Mouse (Mus musculus) heart, embryonic 14.5 days (tissue): ENCODE results near the gene Duxf3. TPM values are rescaled to one million over a fixed set of nuclear protein-coding genes. Genes with fewer than 3 reads are reported as not detected.

ENCODE experiments used
- ATAC-seq: fragments of 200-750 bp; cut with Nextera tagmentation; 2 replicates; pipeline ENCODE4 v1.8.0; 2017; ENCODE audit warnings: low read depth, moderate TSS enrichment; ENCODE audit not compliant: insufficient number of reproducible peaks, insufficient read depth, low FRiP score
- H3K27ac ChIP-seq, 2 experiments: fragments of 200-500 bp in 1 of 2; fragments of 300-500 bp in 1 of 2; sonication (generic) in 1 of 2; replicated peaks in 1 of 2; 2 replicates each; pipeline ENCODE4 v1.5.1; 2012 to 2014; ENCODE audit warnings: low read depth in 2 of 2, low read length in 2 of 2, control low read depth in 1 of 2, mild to moderate bottlenecking in 1 of 2, mixed read lengths in 1 of 2; ENCODE audit not compliant: control insufficient read depth in 1 of 2, insufficient read depth in 1 of 2
- H3K27me3 ChIP-seq: fragments of 300-500 bp; sonication (generic); 2 replicates; pipeline ENCODE4 v1.6.1; 2014; ENCODE audit warnings: mild to moderate bottlenecking, low read length, control low read depth; ENCODE audit not compliant: control insufficient read depth, insufficient read depth
- H3K36me3 ChIP-seq: fragments of 300-500 bp; sonication (generic); 2 replicates; pipeline ENCODE4 v1.6.1; 2014; ENCODE audit warnings: mild to moderate bottlenecking, control low read depth, low read length, mixed read lengths; ENCODE audit not compliant: control insufficient read depth, insufficient read depth
- H3K4me1 ChIP-seq, 2 experiments: fragments of 200-500 bp in 1 of 2; fragments of 300-500 bp in 1 of 2; sonication (generic) in 1 of 2; 2 replicates each; pipeline ENCODE4 v1.6.1; 2012 to 2014; ENCODE audit warnings: low read length in 2 of 2, control low read depth in 1 of 2, mixed read lengths in 1 of 2; ENCODE audit not compliant: control insufficient read depth in 2 of 2, insufficient read depth in 2 of 2
- H3K4me2 ChIP-seq: fragments of 300-500 bp; sonication (generic); 2 replicates; pipeline ENCODE4 v1.6.1; 2014; ENCODE audit warnings: mild to moderate bottlenecking, low read length
- H3K4me3 ChIP-seq, 2 experiments: fragments of 200-500 bp in 1 of 2; fragments of 300-500 bp in 1 of 2; sonication (generic) in 1 of 2; 2 replicates each; pipeline ENCODE4 v1.5.1; 2012 to 2014; ENCODE audit warnings: low read length in 2 of 2, mild to moderate bottlenecking in 2 of 2, control low read depth in 1 of 2, low read depth in 1 of 2, moderate library complexity in 1 of 2; ENCODE audit not compliant: control insufficient read depth in 1 of 2, insufficient read depth in 1 of 2
- H3K9ac ChIP-seq: fragments of 300-500 bp; sonication (generic); 2 replicates; pipeline ENCODE4 v1.6.1; 2014; ENCODE audit warnings: mild to moderate bottlenecking, low read length
- H3K9me3 ChIP-seq: fragments of 300-500 bp; sonication (generic); 2 replicates; pipeline ENCODE4 v1.6.1; 2016; ENCODE audit warnings: low read length, control low read depth; ENCODE audit not compliant: control insufficient read depth
- WGBS: fragments of 180-500 bp; shearing (Covaris S2); extraction: QIAGEN DNeasy Blood & Tissue Kit; methylation state at CpG from one replicate; pipeline ENCODE4 v1.1.7; 2014; 5-methylcytosine and 5-hydroxymethylcytosine counted together
- polyA plus RNA-seq: library from polyadenylated mRNA; unstranded; fragments of >200 nt; fragmentation: Nextera tagmentation; extraction: Ambion mirVana; gene quantifications from 2 replicates; pipeline ENCODE4 v1.2.1, GENCODE M21; 2014

The Duxf3 gene
- polyA plus RNA-seq, 1 experiment from 2014 or later: not detected

GRCm38 (mm10) chr10:58209710-58210467 is 22.6 kb downstream of the Duxf3 start:
- Histone ChIP-seq H3K36me3 (no peaks in the 10 kb centered on the region), H3K9ac (no peak overlapping the region), H3K4me3 (no peak overlapping the region), H3K27me3 (no peaks in the 10 kb centered on the region), H3K4me1 (no peaks in the 10 kb centered on the region), H3K4me2 (no peak overlapping the region), H3K9me3 (peaks cover 10% of the 10 kb centered on the region; the same call in 1 of the 2 replicates), H3K27ac (no peak overlapping the region)
- WGBS: 57% methylated on average over 2 of the region's 2 CpGs
- no peak for ATAC-seq

GRCm38 (mm10) chr10:58206639-58207404 is 25.7 kb downstream of the Duxf3 start:
- Histone ChIP-seq H3K4me1 (no peaks in the 10 kb centered on the region), H3K4me3 (no peak overlapping the region), H3K36me3 (no peaks in the 10 kb centered on the region), H3K9ac (no peak overlapping the region), H3K27ac (no peak overlapping the region), H3K4me2 (no peak overlapping the region), H3K9me3 (peaks cover 9% of the 10 kb centered on the region; the same call in 1 of the 2 replicates), H3K27me3 (no peaks in the 10 kb centered on the region)
- WGBS: 75% methylated on average over 4 of the region's 4 CpGs
- no peak for ATAC-seq

GRCm38 (mm10) chr10:58205986-58206385 is 26.5 kb downstream of the Duxf3 start:
- Histone ChIP-seq H3K36me3 (no peaks in the 10 kb centered on the region), H3K9me3 (peaks cover 9% of the 10 kb centered on the region; the same call in 1 of the 2 replicates), H3K4me3 (no peak overlapping the region), H3K27ac (no peak overlapping the region), H3K27me3 (no peaks in the 10 kb centered on the region), H3K9ac (no peak overlapping the region), H3K4me2 (no peak overlapping the region), H3K4me1 (no peaks in the 10 kb centered on the region)
- 34% methylated on average over 1 of the region's 1 CpGs for WGBS
- ATAC-seq: no peak

Other genes starting within 250 kb of the Duxf3 start
- gene AW822073, start 7.7 kb downstream of the Duxf3 start, polyA plus RNA-seq: not detected in 2 replicates
- not detected in 2 replicates for gene Gm4981, start 4.0 kb upstream of the Duxf3 start, polyA plus RNA-seq
- gene Gcc2, start 22.8 kb upstream of the Duxf3 start, polyA plus RNA-seq: 37.3 and 39.3 TPM in 2 replicates
- gene Lims1, start 90.8 kb upstream of the Duxf3 start, polyA plus RNA-seq: 179 and 193 TPM in 2 replicates
- 23.5 and 26.8 TPM in 2 replicates for gene Ranbp2, start 214.2 kb upstream of the Duxf3 start, polyA plus RNA-seq